Mouse (Mus musculus) right cerebral cortex, postnatal 10 days (tissue): ENCODE results near the gene Insm1.

Experiments used
- DNase-seq, 2 experiments: peaks; one replicate each; pipeline ENCODE4 v3.0.0; 2021; ENCODE audit warnings: low spot score in 2 of 2

The Insm1 gene

GRCm38 (mm10) chr2:146221076-146221928, at the start of gene Insm1:
Gene Insm1 (plus strand): TSS chr2:146221921.
- peak; percentile 78 to 80 for DNase-seq

GRCm38 (mm10) chr2:146172106-146172505, 49.6 kb upstream of the Insm1 start:
- no peak for DNase-seq

GRCm38 (mm10) chr2:146174173-146174572, 47.5 kb upstream of the Insm1 start:
- peak; percentile 73 to 81 for DNase-seq

GRCm38 (mm10) chr2:146178718-146179117, 43.0 kb upstream of the Insm1 start:
- no peak for DNase-seq

GRCm38 (mm10) chr2:146183830-146184793, 37.6 kb upstream of the Insm1 start:
- DNase-seq: no peak

- peak in 1 of 2 experiments; percentile 31 for DNase-seq
These were observed 25.6 kb upstream of the Insm1 start for GRCm38 (mm10) chr2:146196126-146196525.

- no peak for DNase-seq
These were observed 23.8 kb upstream of the Insm1 start for GRCm38 (mm10) chr2:146197947-146198346.

GRCm38 (mm10) chr2:146210968-146211367, 10.8 kb upstream of the Insm1 start:
- no peak for DNase-seq

- DNase-seq: peak; percentile 66 to 67
These were observed 7.0 kb upstream of the Insm1 start for GRCm38 (mm10) chr2:146214715-146215114.

GRCm38 (mm10) chr2:146216111-146217064, 5.3 kb upstream of the Insm1 start:
- DNase-seq: no peak

GRCm38 (mm10) chr2:146217227-146217980, 4.3 kb upstream of the Insm1 start:
- DNase-seq: peak; percentile 58 to 59

GRCm38 (mm10) chr2:146218161-146218691, 3.5 kb upstream of the Insm1 start:
- peak in 1 of 2 experiments; percentile 43 for DNase-seq

- no peak for DNase-seq
These were observed 2.7 kb upstream of the Insm1 start for GRCm38 (mm10) chr2:146218881-146219535.

- no peak for DNase-seq
These were observed 1.9 kb upstream of the Insm1 start for GRCm38 (mm10) chr2:146219791-146220190.

GRCm38 (mm10) chr2:146220591-146221075, 1.1 kb upstream of the Insm1 start:
- DNase-seq: peak; percentile 41 to 51

- peak; percentile 84 to 88 for DNase-seq
These were observed 183 bp downstream of the Insm1 start for GRCm38 (mm10) chr2:146221929-146222278.

GRCm38 (mm10) chr2:146222279-146223175, 806 bp downstream of the Insm1 start:
- peak; percentile 44 to 47 for DNase-seq

GRCm38 (mm10) chr2:146223176-146223905, 1.6 kb downstream of the Insm1 start:
- peak; percentile 46 to 51 for DNase-seq
